In the genomic region with DNA sequence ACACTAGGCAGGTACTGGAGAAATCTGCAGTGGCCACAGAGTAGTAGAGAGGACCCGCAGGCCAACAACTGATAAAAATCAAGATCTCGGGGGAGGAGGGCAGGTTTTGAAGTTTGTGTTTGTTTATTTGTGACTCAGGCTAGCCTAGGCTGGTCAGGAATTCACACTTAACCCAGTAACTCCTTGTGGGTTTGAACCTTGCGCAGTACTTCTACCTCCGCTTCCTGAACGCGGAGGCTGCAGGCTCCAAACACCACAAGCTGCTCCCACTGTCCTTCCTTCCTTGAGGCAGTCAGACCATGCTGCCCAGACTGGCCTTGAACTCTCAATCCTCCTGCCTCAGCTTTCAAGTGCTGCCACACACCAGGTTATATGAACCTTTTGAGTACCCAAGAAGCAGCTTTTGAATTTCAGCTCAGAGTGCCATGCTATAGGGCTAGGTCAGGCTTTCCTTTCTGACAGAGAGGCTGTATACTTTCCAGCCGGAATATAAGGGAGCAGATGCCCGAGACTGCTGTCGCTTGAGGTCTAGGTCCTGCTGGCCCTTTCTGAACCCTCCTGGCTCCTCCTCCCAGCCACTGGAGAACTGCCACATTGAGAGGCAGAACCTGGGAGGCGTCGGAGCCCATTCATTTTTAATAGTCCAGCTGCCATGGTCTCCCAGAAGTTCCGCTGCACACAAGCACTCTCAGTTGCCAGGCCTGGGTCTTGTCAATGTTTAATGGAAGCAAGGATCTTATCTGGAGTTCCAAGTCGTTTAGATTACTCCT, we compare ENCODE assay signal across 8 mouse cellular contexts. TPM values are rescaled to one million over a fixed set of nuclear protein-coding genes. Genes with fewer than 3 reads are reported as not detected.
DNase-seq lines count a peak whose midpoint lies in the region; ATAC-seq and TF ChIP-seq lines count a peak whose summit lies in the region.

No protein-coding gene starts in this region.

- peak overlapping the region; percentile 76 for H3K27ac ChIP-seq in forebrain, postnatal 0 days (ENCODE audit: low read depth, low read length)
- H3K27ac ChIP-seq in hindbrain, embryonic 13.5 days: peak overlapping the region; percentile 86
- peak overlapping the region; percentile 76 for H3K27ac ChIP-seq in neural tube, embryonic 15.5 days (replicated peaks)

- TF ChIP-seq CTCF in forebrain, postnatal 0 days (IDR thresholded peaks at IDR 0.05; ENCODE audit: low read depth): no peak

- no peaks in the 10 kb centered on the region for H3K36me3 ChIP-seq in forebrain, postnatal 0 days (ENCODE audit: insufficient read depth)
- no peaks in the 10 kb centered on the region for H3K36me3 ChIP-seq in hindbrain, embryonic 13.5 days
- H3K36me3 ChIP-seq in neural tube, embryonic 15.5 days: no peaks in the 10 kb centered on the region

- no peak for ATAC-seq in forebrain, postnatal 0 days
- no peak for ATAC-seq in hindbrain, embryonic 13.5 days (ENCODE audit: low FRiP score)
- no peak for ATAC-seq in neural tube, embryonic 15.5 days (ENCODE audit: low FRiP score)

- DNase-seq in urinary bladder, postnatal 14 days (ENCODE audit: low spot score): peak; percentile 75
- no peak for DNase-seq in urinary bladder, adult 2 months (ENCODE audit: low spot score)
- DNase-seq in forebrain, postnatal 0 days: no peak
- DNase-seq in liver: peak; percentile 60
- no peak for DNase-seq in right cerebral cortex, postnatal 10 days (ENCODE audit: low spot score in 2 of 2)
- no peak for DNase-seq in cerebellum, adult 18-20 months

- H3K27me3 ChIP-seq in forebrain, postnatal 0 days (ENCODE audit: insufficient read depth, low read length): no peaks in the 10 kb centered on the region
- H3K27me3 ChIP-seq in hindbrain, embryonic 13.5 days: no peaks in the 10 kb centered on the region
- no peaks in the 10 kb centered on the region for H3K27me3 ChIP-seq in neural tube, embryonic 15.5 days (replicated peaks)

- H3K4me1 ChIP-seq in forebrain, postnatal 0 days (ENCODE audit: insufficient read depth): peaks cover 16% of the 10 kb centered on the region
- peaks cover 67% of the 10 kb centered on the region for H3K4me1 ChIP-seq in hindbrain, embryonic 13.5 days (replicated peaks)
- peaks cover 47% of the 10 kb centered on the region for H3K4me1 ChIP-seq in neural tube, embryonic 15.5 days

- H3K4me2 ChIP-seq in forebrain, postnatal 0 days (ENCODE audit: low read depth): no peak overlapping the region
- H3K4me2 ChIP-seq in hindbrain, embryonic 13.5 days: peak overlapping the region; percentile 59; the same call in 1 of the 2 replicates
- H3K4me2 ChIP-seq in neural tube, embryonic 15.5 days: peak overlapping the region; percentile 76

- no peaks in the 10 kb centered on the region for H3K9me3 ChIP-seq in forebrain, postnatal 0 days (ENCODE audit: low read length)
- no peaks in the 10 kb centered on the region for H3K9me3 ChIP-seq in hindbrain, embryonic 13.5 days
- no peaks in the 10 kb centered on the region for H3K9me3 ChIP-seq in neural tube, embryonic 15.5 days (replicated peaks)

- H3K4me3 ChIP-seq in forebrain, postnatal 0 days (ENCODE audit: low read depth, low read length): no peak overlapping the region
- H3K4me3 ChIP-seq in hindbrain, embryonic 13.5 days: no peak overlapping the region
- H3K4me3 ChIP-seq in neural tube, embryonic 15.5 days (replicated peaks): no peak overlapping the region

- 56% methylated on average over 13 of the region's 13 CpGs for WGBS in forebrain, postnatal 0 days
- WGBS in hindbrain, embryonic 13.5 days: 65% methylated on average over 13 of the region's 13 CpGs
- WGBS in neural tube, embryonic 15.5 days: 58% methylated on average over 13 of the region's 13 CpGs

- H3K9ac ChIP-seq in forebrain, postnatal 0 days: no peak overlapping the region
- H3K9ac ChIP-seq in hindbrain, embryonic 13.5 days: no peak overlapping the region
- H3K9ac ChIP-seq in neural tube, embryonic 15.5 days (replicated peaks): no peak overlapping the region

RNA-seq across cellular contexts. Expression of gene Chit1, which starts 12.9 kb away (rescaled TPM):
- 0.04 TPM in 1 of 2 replicates, not detected in the other for polyA plus RNA-seq in urinary bladder, adult 2 months (2012; rRNA removed)
- total RNA-seq in forebrain, postnatal 0 days (2014; rRNA removed): 0.19 and 0.46 TPM in 2 replicates
- 0.30 and 0.41 TPM in 2 replicates for polyA plus RNA-seq in forebrain, postnatal 0 days (2015; fragmentation: Nextera tagmentation; extraction: Ambion mirVana)
- 0.30 and 0.35 TPM in 2 replicates for polyA plus RNA-seq in hindbrain, embryonic 13.5 days (2015; fragmentation: Nextera tagmentation; extraction: Ambion mirVana)
- polyA plus RNA-seq in neural tube, embryonic 15.5 days (2015; fragmentation: Nextera tagmentation; extraction: Ambion mirVana): 0.87 and 0.89 TPM in 2 replicates

RNA-seq across cellular contexts. Expression of gene Btg2, which starts 19.2 kb away (rescaled TPM):
- 48.4 and 67.8 TPM in 2 replicates for polyA plus RNA-seq in urinary bladder, adult 2 months (2012; rRNA removed)
- 9.2 and 11.9 TPM in 2 replicates for total RNA-seq in forebrain, postnatal 0 days (2014; rRNA removed)
- polyA plus RNA-seq in forebrain, postnatal 0 days (2015; fragmentation: Nextera tagmentation; extraction: Ambion mirVana): 10.1 and 12.0 TPM in 2 replicates
- polyA plus RNA-seq in hindbrain, embryonic 13.5 days (2015; fragmentation: Nextera tagmentation; extraction: Ambion mirVana): 57.4 and 63.4 TPM in 2 replicates
- 20.6 and 29.3 TPM in 2 replicates for polyA plus RNA-seq in neural tube, embryonic 15.5 days (2015; fragmentation: Nextera tagmentation; extraction: Ambion mirVana)

Comparison
In these comparisons a context has a peak if more than half of its experiments do, and no peak if none do; other contexts are left out.
1. DNase-seq: peak in urinary bladder, postnatal 14 days (single experiment) and liver (single experiment); none in urinary bladder, adult 2 months (single experiment), forebrain, postnatal 0 days (single experiment), right cerebral cortex, postnatal 10 days (0 of 2) and cerebellum, adult 18-20 months (0 of 2).
2. Peak in every context shown above with its lines, with median percentiles within 50 percentile points of each other: H3K27ac ChIP-seq.